Mouse (Mus musculus): ENCODE results near the gene Postn. TPM values are rescaled to one million over a fixed set of nuclear protein-coding genes. Genes with fewer than 3 reads are reported as not detected.

The Postn gene
- polyA plus RNA-seq, 1 experiment from 2014 or later, result 429 TPM

GRCm38 (mm10) chr3:54420189-54420928, 59.5 kb downstream of the Postn start:
- H3K27ac ChIP-seq, result no peak overlapping the region
- H3K4me2 ChIP-seq, result no peak overlapping the region
- 68% methylated on average over 10 of the region's 10 CpGs for WGBS
- H3K27me3 ChIP-seq, result no peaks in the 10 kb centered on the region
- H3K4me3 ChIP-seq, result no peak overlapping the region
- no peaks in the 10 kb centered on the region for H3K4me1 ChIP-seq (replicated peaks)
- no peaks in the 10 kb centered on the region for H3K9me3 ChIP-seq (replicated peaks)
- H3K36me3 ChIP-seq, result no peaks in the 10 kb centered on the region
- ATAC-seq (replicated peaks; ENCODE audit: insufficient number of reproducible peaks, insufficient read depth, low FRiP score, low read depth), result no peak
- no peak overlapping the region for H3K9ac ChIP-seq

- Histone ChIP-seq H3K27me3 (no peaks in the 10 kb centered on the region), H3K4me3 (no peak overlapping the region), H3K9me3 (replicated peaks) (no peaks in the 10 kb centered on the region), H3K4me2 (no peak overlapping the region), H3K4me1 (replicated peaks) (no peaks in the 10 kb centered on the region), H3K36me3 (no peaks in the 10 kb centered on the region), H3K27ac (no peak overlapping the region), H3K9ac (no peak overlapping the region)
- no peak for ATAC-seq (replicated peaks; ENCODE audit: insufficient number of reproducible peaks, insufficient read depth, low FRiP score, low read depth)
- 73% methylated on average over 6 of the region's 6 CpGs for WGBS
These were observed 60.1 kb downstream of the Postn start for GRCm38 (mm10) chr3:54420983-54421382.

- 87% methylated on average over 2 of the region's 2 CpGs for WGBS
- Histone ChIP-seq H3K4me3 (no peak overlapping the region), H3K27me3 (no peaks in the 10 kb centered on the region), H3K27ac (no peak overlapping the region), H3K4me1 (replicated peaks) (no peaks in the 10 kb centered on the region), H3K36me3 (no peaks in the 10 kb centered on the region), H3K4me2 (no peak overlapping the region), H3K9ac (no peak overlapping the region), H3K9me3 (replicated peaks) (no peaks in the 10 kb centered on the region)
- ATAC-seq (replicated peaks; ENCODE audit: insufficient number of reproducible peaks, insufficient read depth, low FRiP score, low read depth), result no peak
These were observed 60.8 kb downstream of the Postn start for GRCm38 (mm10) chr3:54421666-54422065.

GRCm38 (mm10) chr3:54424146-54424545, 63.2 kb downstream of the Postn start:
- Histone ChIP-seq H3K4me1 (replicated peaks) (no peaks in the 10 kb centered on the region), H3K27me3 (no peaks in the 10 kb centered on the region), H3K36me3 (no peaks in the 10 kb centered on the region), H3K4me2 (no peak overlapping the region), H3K9ac (no peak overlapping the region), H3K4me3 (no peak overlapping the region), H3K27ac (no peak overlapping the region), H3K9me3 (replicated peaks) (no peaks in the 10 kb centered on the region)
- ATAC-seq (replicated peaks; ENCODE audit: insufficient number of reproducible peaks, insufficient read depth, low FRiP score, low read depth), result no peak
- WGBS, result 68% methylated on average over 4 of the region's 4 CpGs

GRCm38 (mm10) chr3:54431663-54432062, 70.8 kb downstream of the Postn start:
- Histone ChIP-seq H3K27me3 (no peaks in the 10 kb centered on the region), H3K36me3 (no peaks in the 10 kb centered on the region), H3K9me3 (replicated peaks) (no peaks in the 10 kb centered on the region), H3K4me3 (no peak overlapping the region), H3K4me2 (no peak overlapping the region), H3K4me1 (replicated peaks) (peaks cover 22% of the 10 kb centered on the region), H3K27ac (no peak overlapping the region), H3K9ac (no peak overlapping the region)
- no peak for ATAC-seq (replicated peaks; ENCODE audit: insufficient number of reproducible peaks, insufficient read depth, low FRiP score, low read depth)
- 65% methylated on average over 4 of the region's 4 CpGs for WGBS

GRCm38 (mm10) chr3:54432167-54432566, 71.3 kb downstream of the Postn start:
- Histone ChIP-seq H3K27me3 (no peaks in the 10 kb centered on the region), H3K4me2 (no peak overlapping the region), H3K9me3 (replicated peaks) (no peaks in the 10 kb centered on the region), H3K36me3 (no peaks in the 10 kb centered on the region), H3K27ac (peak overlapping the region; percentile 51), H3K4me3 (no peak overlapping the region), H3K9ac (no peak overlapping the region), H3K4me1 (replicated peaks) (peaks cover 25% of the 10 kb centered on the region)
- no peak; the same call in 1 of the 2 replicates for ATAC-seq (replicated peaks; ENCODE audit: insufficient number of reproducible peaks, insufficient read depth, low FRiP score, low read depth)
- 55% methylated on average over 6 of the region's 6 CpGs for WGBS

- Histone ChIP-seq H3K4me2 (no peak overlapping the region), H3K27ac (peak overlapping the region; percentile 51), H3K36me3 (no peaks in the 10 kb centered on the region), H3K27me3 (no peaks in the 10 kb centered on the region), H3K4me1 (replicated peaks) (peaks cover 28% of the 10 kb centered on the region), H3K9ac (no peak overlapping the region), H3K4me3 (no peak overlapping the region), H3K9me3 (replicated peaks) (no peaks in the 10 kb centered on the region)
- no peak for ATAC-seq (replicated peaks; ENCODE audit: insufficient number of reproducible peaks, insufficient read depth, low FRiP score, low read depth)
- WGBS, result 63% methylated on average over 4 of the region's 4 CpGs
These were observed 71.7 kb downstream of the Postn start for GRCm38 (mm10) chr3:54432605-54433004.

- Histone ChIP-seq H3K9ac (no peak overlapping the region), H3K4me3 (no peak overlapping the region), H3K27ac (no peak overlapping the region), H3K9me3 (replicated peaks) (no peaks in the 10 kb centered on the region), H3K36me3 (no peaks in the 10 kb centered on the region), H3K27me3 (no peaks in the 10 kb centered on the region), H3K4me2 (no peak overlapping the region), H3K4me1 (replicated peaks) (peaks cover 28% of the 10 kb centered on the region)
- WGBS, result 82% methylated on average over 6 of the region's 6 CpGs
- ATAC-seq (replicated peaks; ENCODE audit: insufficient number of reproducible peaks, insufficient read depth, low FRiP score, low read depth), result no peak
These were observed 73.7 kb downstream of the Postn start for GRCm38 (mm10) chr3:54434571-54434970.

GRCm38 (mm10) chr3:54436373-54436964, 75.6 kb downstream of the Postn start:
- Histone ChIP-seq H3K4me3 (no peak overlapping the region), H3K4me1 (replicated peaks) (peaks cover 28% of the 10 kb centered on the region), H3K4me2 (no peak overlapping the region), H3K27ac (peak overlapping the region; percentile 89), H3K27me3 (no peaks in the 10 kb centered on the region), H3K36me3 (no peaks in the 10 kb centered on the region), H3K9ac (no peak overlapping the region), H3K9me3 (replicated peaks) (no peaks in the 10 kb centered on the region)
- WGBS, result 18% methylated on average over 1 of the region's 1 CpGs
- no peak for ATAC-seq (replicated peaks; ENCODE audit: insufficient number of reproducible peaks, insufficient read depth, low FRiP score, low read depth)

Other genes with a start within 250 kb of the Postn start
- 0.20 and 0.21 TPM in 2 replicates for gene Trpc4, start 205.1 kb upstream of the Postn start, polyA plus RNA-seq (2015; fragmentation: Nextera tagmentation; extraction: Ambion mirVana)